Mouse (Mus musculus) liver, embryonic 14.5 days (tissue): ENCODE results near the gene Zfr. TPM values are rescaled to one million over a fixed set of nuclear protein-coding genes. Genes with fewer than 3 reads are reported as not detected.
"Not testable (repeated sequence)": the region's sequence is repeated elsewhere in the genome, so short reads cannot be mapped to it uniquely, and the experiment has no call there.

Source experiments
- ATAC-seq: fragments of 200-750 bp; cut with Nextera tagmentation; 2 replicates; pipeline ENCODE4 v1.8.0; 2017; ENCODE audit warnings: moderate number of reproducible peaks, mild to moderate bottlenecking, moderate library complexity; ENCODE audit not compliant: insufficient read depth
- DNase-seq, 3 experiments: peaks; one replicate each; pipeline ENCODE4 v3.0.0-alpha.2; 2012 to 2013; ENCODE audit warnings: low read depth in 3 of 3, low spot score in 3 of 3
- H3K27ac ChIP-seq: fragments of 300-500 bp; sonication (generic); 2 replicates; pipeline ENCODE4 v1.5.1; 2014; ENCODE audit warnings: moderate library complexity, mild to moderate bottlenecking, control low read depth, inconsistent platforms
- H3K27me3 ChIP-seq: fragments of 300-500 bp; sonication (generic); 2 replicates; pipeline ENCODE4 v1.6.1; 2014; ENCODE audit warnings: mild to moderate bottlenecking, low read length, moderate library complexity; ENCODE audit not compliant: control insufficient read depth, insufficient read depth
- H3K36me3 ChIP-seq: fragments of 300-500 bp; sonication (generic); replicated peaks from 2 replicates; pipeline ENCODE4 v1.6.1; 2014; ENCODE audit warnings: low read depth; ENCODE audit not compliant: control insufficient read depth, insufficient read depth
- H3K4me1 ChIP-seq, 2 experiments: fragments of 200-500 bp in 1 of 2; fragments of 300-500 bp in 1 of 2; sonication (generic) in 1 of 2; replicated peaks; 2 replicates each; pipeline ENCODE4 v1.6.1; 2012 to 2014; ENCODE audit warnings: antibody characterized with exemption in 1 of 2, inconsistent platforms in 1 of 2, low read length in 1 of 2; ENCODE audit not compliant: control insufficient read depth in 2 of 2, insufficient read depth in 2 of 2
- H3K4me2 ChIP-seq: fragments of 300-500 bp; sonication (generic); 2 replicates; pipeline ENCODE4 v1.6.1; 2014; ENCODE audit warnings: low read depth, mild to moderate bottlenecking, control low read depth, moderate library complexity
- H3K4me3 ChIP-seq, 2 experiments: fragments of 200-500 bp in 1 of 2; fragments of 300-500 bp in 1 of 2; sonication (generic) in 1 of 2; 2 replicates each; pipeline ENCODE4 v1.5.1; 2012 to 2014; ENCODE audit warnings: low read depth in 2 of 2, low read length in 2 of 2, mild to moderate bottlenecking in 2 of 2, control low read depth in 1 of 2, inconsistent platforms in 1 of 2, moderate library complexity in 1 of 2; ENCODE audit not compliant: insufficient read depth in 1 of 2
- H3K9ac ChIP-seq: fragments of 300-500 bp; sonication (generic); replicated peaks from 2 replicates; pipeline ENCODE4 v1.6.1; 2014; ENCODE audit warnings: mild to moderate bottlenecking, control low read depth, moderate library complexity
- H3K9me3 ChIP-seq: fragments of 300-500 bp; sonication (generic); 2 replicates; pipeline ENCODE4 v1.6.1; 2016; ENCODE audit warnings: low read length, mixed read lengths; ENCODE audit not compliant: control insufficient read depth
- CTCF ChIP-seq: IDR thresholded peaks from 2 replicates; pipeline ENCODE4 v1.5.1; 2016; ENCODE audit warnings: antibody characterized with exemption, low read depth, control low read depth
- EP300 ChIP-seq: IDR thresholded peaks from 2 replicates; pipeline ENCODE4 v1.6.1; 2016; ENCODE audit warnings: antibody characterized with exemption, low read depth
- WGBS: fragments of 180-500 bp; shearing (Covaris S2); extraction: QIAGEN DNeasy Blood & Tissue Kit; methylation state at CpG from one replicate; pipeline ENCODE4 v1.1.7; 2014; ENCODE audit not compliant: insufficient replicate concordance; 5-methylcytosine and 5-hydroxymethylcytosine counted together
- polyA plus RNA-seq, 2 experiments: library from polyadenylated mRNA; depleted of rRNA in 1 of 2; stranded (reverse) in 1 of 2; unstranded in 1 of 2; fragments of >200 nt; fragmentation: Nextera tagmentation in 1 of 2; extraction: Ambion mirVana in 1 of 2; gene quantifications; 2 replicates each; pipeline versions ENCODE4 v1.2.1 to v1.2.3; 2012 to 2014

Gene Zfr
- polyA plus RNA-seq, 2 experiments = 21.8 to 42.2 TPM

DNA sequence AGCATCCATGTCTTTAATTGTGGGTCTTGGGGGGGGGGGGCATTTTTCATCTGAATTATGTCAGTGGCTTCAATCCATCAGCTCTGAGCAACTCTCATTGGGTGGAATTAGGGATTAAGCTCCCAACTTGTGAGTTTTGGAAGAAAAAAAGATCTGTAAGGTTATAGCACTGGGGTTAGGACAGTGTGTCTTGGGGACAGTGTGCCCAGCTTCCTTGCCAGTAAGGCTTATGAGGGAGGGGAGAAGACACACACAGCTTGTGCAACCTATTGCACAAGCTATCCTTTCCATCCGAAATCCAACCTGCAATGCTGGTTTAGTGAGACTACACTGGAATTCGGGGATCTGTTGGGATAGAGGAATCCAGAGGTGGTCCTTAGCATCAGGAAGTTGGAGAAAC, 12.8 kb upstream of the Zfr start:
- no peak overlapping the region for H3K9ac ChIP-seq
- H3K27me3 ChIP-seq = no peaks in the 10 kb centered on the region
- no peaks in the 10 kb centered on the region for H3K9me3 ChIP-seq
- H3K4me2 ChIP-seq = no peak overlapping the region
- no peaks in the 10 kb centered on the region for H3K36me3 ChIP-seq
- no peak for DNase-seq
- 34% methylated on average over 2 of the region's 2 CpGs for WGBS
- no peak for ATAC-seq
- no peaks in the 10 kb centered on the region for H3K4me1 ChIP-seq
- no peak overlapping the region for H3K4me3 ChIP-seq
- TF ChIP-seq CTCF = no peak
- TF ChIP-seq EP300 = no peak
- no peak overlapping the region for H3K27ac ChIP-seq

DNA sequence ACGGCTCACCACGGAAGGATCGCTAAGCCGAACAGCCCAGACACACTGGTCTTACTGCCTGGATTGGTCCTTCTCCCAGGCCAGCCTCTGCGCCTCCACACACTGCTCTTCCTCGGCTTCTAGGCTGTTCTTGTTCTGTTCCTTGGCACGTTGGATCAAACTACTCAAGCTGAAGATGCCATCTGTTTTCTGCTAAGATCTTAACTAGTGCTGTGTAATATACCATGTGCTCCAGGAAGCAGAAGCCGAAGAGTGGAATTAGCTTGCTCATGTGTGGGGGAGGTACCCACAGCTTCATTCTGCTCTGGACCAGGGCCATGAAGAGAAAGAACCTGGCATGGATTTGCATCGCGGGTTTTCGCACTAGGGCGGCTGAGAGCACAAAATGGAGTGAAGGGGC, 11.2 kb upstream of the Zfr start:
- no peak overlapping the region for H3K4me2 ChIP-seq
- ATAC-seq (no peak), DNase-seq (no peak)

GRCm38 (mm10) chr15:12108200-12108599, 9.4 kb upstream of the Zfr start:
- Histone ChIP-seq H3K9ac (no peak overlapping the region), H3K4me1 (peaks cover 2 to 4% of the 10 kb centered on the region in 2 experiments; a peak in 1 of 4 replicates), H3K9me3 (no peaks in the 10 kb centered on the region), H3K4me3 (no peak overlapping the region), H3K36me3 (no peaks in the 10 kb centered on the region), H3K4me2 (no peak overlapping the region), H3K27ac (no peak overlapping the region), H3K27me3 (no peaks in the 10 kb centered on the region)
- peak; percentile 33 for TF ChIP-seq CTCF
- TF ChIP-seq EP300 = no peak
- no peak for DNase-seq
- 47% methylated on average over 4 of the region's 4 CpGs for WGBS
- ATAC-seq = no peak

More for the DNA sequence above, 11.2 kb upstream of the Zfr start:
- H3K9me3 ChIP-seq = no peaks in the 10 kb centered on the region
- no peaks in the 10 kb centered on the region for H3K27me3 ChIP-seq
- no peaks in the 10 kb centered on the region for H3K36me3 ChIP-seq
- H3K9ac ChIP-seq = no peak overlapping the region
- 79% methylated on average over 12 of the region's 12 CpGs for WGBS
- H3K4me3 ChIP-seq = no peak overlapping the region
- H3K27ac ChIP-seq = no peak overlapping the region
- no peak for TF ChIP-seq EP300
- no peak for TF ChIP-seq CTCF
- H3K4me1 ChIP-seq = no peaks in the 10 kb centered on the region

DNA sequence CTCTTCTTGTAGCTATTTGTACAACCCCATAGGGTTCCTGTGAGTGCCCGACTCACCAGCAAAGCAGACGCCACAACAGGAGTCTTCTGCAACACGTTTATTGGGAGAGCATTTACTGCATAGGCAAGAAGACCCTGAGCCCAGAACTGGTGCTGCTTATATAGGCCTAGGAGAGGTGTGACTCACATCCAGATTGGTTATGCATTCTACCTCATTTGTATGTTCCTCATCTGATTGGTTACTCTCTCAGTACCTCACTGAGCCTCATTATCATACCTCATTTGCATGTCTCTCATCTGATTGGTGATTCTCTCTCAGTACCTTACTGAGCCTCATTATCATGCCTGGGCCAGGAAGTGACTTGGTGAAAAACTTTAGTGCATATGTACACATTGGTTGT, 8.7 kb upstream of the Zfr start:
- H3K9me3 ChIP-seq, DNase-seq, H3K27me3 ChIP-seq, H3K36me3 ChIP-seq, H3K4me2 ChIP-seq, ATAC-seq, H3K9ac ChIP-seq, H3K27ac ChIP-seq, H3K4me1 ChIP-seq, H3K4me3 ChIP-seq: not testable (repeated sequence)
- 66% methylated on average over 3 of the region's 3 CpGs for WGBS

- Histone ChIP-seq H3K36me3 (no peaks in the 10 kb centered on the region), H3K27ac (no peak overlapping the region), H3K4me1 (peaks cover 2 to 7% of the 10 kb centered on the region in 2 experiments; a peak in 2 of 4 replicates), H3K27me3 (no peaks in the 10 kb centered on the region), H3K9ac (no peak overlapping the region), H3K4me3 (no peak overlapping the region), H3K4me2 (no peak overlapping the region), H3K9me3 (no peaks in the 10 kb centered on the region)
- WGBS = 66% methylated on average over 7 of the region's 7 CpGs
- no peak for DNase-seq
- ATAC-seq = no peak
- no peak for TF ChIP-seq CTCF
- no peak for TF ChIP-seq EP300
These were observed 6.4 kb upstream of the Zfr start for GRCm38 (mm10) chr15:12111232-12111631.

GRCm38 (mm10) chr15:12113411-12113810, 4.2 kb upstream of the Zfr start:
- Histone ChIP-seq H3K27ac (no peak overlapping the region), H3K4me1 (peaks cover 6 to 13% of the 10 kb centered on the region in 2 experiments; a peak in 2 of 4 replicates), H3K36me3 (no peaks in the 10 kb centered on the region), H3K4me3 (no peak overlapping the region), H3K4me2 (no peak overlapping the region), H3K9me3 (no peaks in the 10 kb centered on the region), H3K9ac (no peak overlapping the region), H3K27me3 (no peaks in the 10 kb centered on the region)
- TF ChIP-seq CTCF (peak; percentile 30; the same call in 1 of the 2 replicates), EP300 (no peak)
- DNase-seq (no peak), ATAC-seq (no peak)
- 54% methylated on average over 2 of the region's 2 CpGs for WGBS
